Mouse (Mus musculus) A20 (cell line): Measurements from ENCODE around the gene Enox1.

Source experiments
- DNase-seq: peaks from one replicate; pipeline ENCODE4 v3.0.0-alpha.2; 2011; ENCODE audit warnings: low read depth, low spot score

The Enox1 gene

DNA sequence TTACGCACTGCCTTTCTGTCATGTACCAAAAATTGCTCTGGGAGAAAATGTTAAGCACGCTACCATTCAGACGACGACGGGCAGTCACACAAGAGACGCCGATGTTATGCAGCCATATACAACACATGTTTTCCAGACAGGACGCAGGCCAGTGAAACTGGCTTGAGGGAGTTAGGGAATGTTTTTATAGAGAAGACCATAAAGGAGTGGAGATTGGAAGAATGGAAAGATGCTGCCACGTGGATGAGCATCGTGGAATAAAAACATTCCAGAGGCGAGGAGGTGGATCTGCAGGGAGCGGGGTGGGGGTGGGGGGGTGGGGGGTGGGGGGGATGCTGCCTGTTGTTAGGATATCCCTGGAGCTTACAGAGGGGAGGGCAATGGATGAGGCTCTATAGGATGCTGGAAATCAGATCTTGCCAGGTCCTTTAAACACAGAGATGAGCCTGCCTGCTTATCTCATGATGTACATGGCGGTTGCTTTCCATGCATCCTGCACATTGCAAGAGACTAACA lies 116.4 kb downstream of the Enox1 start:
- DNase-seq, result no peak

DNA sequence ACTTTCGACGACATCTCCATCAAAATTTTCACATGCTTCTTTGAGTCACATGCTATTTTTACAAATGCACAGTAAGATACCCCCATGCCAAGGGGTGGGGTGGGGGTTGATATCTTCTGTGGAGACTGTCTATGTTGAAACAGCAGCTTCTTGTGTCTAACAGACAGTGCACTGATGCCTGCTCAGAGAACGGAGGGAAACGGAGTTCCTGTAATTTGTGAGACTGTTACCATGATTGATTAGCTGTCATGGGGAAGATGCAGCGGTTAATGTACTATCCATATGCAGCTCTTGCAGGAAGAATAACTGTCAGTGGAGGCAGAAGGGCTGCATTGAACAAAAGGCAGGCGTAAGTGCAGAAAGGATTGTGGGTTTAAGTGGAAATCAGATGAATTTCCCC lies 117.2 kb downstream of the Enox1 start:
- DNase-seq, result no peak

GRCm38 (mm10) chr14:77275607-77276006 lies 119.0 kb downstream of the Enox1 start:
- DNase-seq, result no peak

- no peak for DNase-seq
These were observed 122.6 kb downstream of the Enox1 start for GRCm38 (mm10) chr14:77279143-77279542.

DNA sequence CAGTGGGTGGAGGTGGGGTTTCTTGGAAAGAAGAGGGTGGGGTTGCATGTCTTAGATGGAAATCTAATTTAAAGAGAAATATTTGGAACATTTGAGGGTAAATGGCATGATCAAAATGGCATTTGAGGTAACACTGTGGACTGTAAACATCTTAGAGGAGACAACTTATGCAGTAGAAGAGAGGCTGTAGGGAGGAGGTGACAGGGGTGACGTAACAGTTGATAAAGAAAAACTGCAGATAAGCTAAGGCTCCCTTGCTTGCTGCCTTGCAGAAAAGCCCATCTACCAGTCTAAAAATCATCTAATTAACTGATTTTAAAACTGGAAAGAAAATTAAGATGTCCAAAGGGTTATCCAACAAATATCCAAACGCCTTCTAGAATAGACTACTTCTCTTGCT lies 123.9 kb downstream of the Enox1 start:
- no peak for DNase-seq

DNA sequence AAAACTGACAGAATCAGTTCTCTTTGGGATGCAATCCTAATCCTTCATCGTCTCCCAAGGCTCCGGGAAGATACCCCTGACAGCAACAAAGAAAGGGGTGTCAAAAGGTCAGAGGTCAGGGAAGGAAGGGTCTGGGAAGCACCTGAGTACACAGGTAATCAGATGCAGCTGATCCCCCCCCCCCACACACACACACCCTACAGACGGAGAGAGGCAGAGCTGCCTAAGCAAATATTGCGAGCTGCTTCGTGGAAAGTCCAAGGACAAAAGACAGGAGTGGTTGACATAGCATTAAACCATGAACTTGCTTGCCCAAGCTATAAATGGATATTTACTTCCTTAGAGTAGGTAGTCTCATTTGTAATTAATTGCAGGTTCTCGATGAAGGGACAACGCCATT lies 124.3 kb downstream of the Enox1 start:
- no peak for DNase-seq

DNA sequence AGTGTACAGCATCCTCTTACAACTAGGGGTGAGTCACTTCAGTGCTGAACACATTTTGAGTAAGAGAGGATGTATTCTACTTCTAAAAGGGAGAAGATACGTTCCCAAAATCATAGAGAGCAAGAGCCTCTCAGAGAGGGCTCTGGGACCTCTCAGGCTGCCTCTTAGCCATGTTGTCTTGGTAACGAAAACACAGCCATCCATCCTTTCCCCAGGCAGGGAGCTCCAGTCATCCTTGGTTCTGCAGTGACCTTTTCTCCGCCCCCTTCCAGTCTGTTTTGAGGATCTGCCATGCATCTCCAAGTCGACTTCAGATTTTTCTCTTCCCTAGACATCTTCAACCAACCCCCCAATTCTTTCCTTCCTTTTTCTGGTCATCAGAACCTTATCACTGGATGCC lies 127.4 kb downstream of the Enox1 start:
- no peak for DNase-seq

DNA sequence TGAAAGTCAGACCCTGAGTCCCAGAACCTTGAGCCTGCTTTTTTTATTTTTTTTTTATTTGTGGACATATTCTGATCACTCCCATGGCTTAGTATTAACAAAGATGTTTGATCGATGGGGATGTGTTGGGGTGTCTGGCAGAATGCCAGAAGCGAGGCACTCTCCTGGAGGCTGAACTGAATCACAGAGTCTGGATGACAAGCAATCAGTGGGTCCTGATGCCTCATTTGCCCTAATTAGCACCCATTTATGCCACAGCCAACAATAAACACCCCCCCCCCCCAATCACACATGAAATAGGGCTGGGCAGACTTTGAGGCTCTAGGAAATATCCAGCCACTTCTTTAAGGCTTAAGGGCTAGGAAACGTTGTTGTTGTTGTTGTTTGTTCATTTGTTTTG lies 128.9 kb downstream of the Enox1 start:
- no peak for DNase-seq

GRCm38 (mm10) chr14:77291756-77292155 lies 135.2 kb downstream of the Enox1 start:
- DNase-seq, result no peak

DNA sequence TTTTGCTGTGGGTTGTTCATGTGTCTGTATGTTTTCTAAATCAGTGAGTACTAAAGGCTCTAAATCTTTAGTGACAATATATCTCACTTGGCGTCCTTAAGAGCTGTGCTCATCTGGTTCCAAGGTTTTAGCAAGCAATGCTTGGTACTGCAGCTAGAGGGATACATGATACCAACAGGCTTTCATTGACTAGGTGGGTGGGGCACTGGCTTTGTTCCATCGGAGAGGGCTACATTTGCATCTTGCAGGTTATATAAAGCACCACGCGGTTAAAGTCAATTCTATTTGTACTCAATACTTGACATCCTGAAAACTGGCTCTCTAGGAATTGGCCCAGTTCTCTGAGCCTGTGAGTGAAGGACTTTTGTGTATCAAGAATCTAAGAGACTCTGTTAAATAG lies 140.5 kb downstream of the Enox1 start:
- no peak for DNase-seq

DNA sequence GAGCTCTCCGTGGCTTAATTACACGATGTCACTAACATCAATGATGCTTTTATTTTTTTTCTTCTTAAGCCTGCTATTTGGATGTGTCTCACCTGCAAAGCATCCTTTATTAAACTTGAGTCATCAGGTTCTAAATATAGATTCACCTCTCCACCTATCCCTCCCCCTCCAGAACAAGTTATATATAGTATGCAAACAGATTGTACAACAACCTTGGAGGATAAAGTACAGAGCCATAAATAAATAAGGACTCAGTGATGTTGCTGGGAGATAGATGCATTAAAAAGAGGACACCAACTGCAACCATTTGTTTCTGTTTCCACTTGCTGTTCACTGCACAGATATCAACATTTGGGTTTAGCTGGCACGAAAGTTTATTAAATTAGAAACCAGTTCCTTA lies 141.8 kb downstream of the Enox1 start:
- no peak for DNase-seq

DNA sequence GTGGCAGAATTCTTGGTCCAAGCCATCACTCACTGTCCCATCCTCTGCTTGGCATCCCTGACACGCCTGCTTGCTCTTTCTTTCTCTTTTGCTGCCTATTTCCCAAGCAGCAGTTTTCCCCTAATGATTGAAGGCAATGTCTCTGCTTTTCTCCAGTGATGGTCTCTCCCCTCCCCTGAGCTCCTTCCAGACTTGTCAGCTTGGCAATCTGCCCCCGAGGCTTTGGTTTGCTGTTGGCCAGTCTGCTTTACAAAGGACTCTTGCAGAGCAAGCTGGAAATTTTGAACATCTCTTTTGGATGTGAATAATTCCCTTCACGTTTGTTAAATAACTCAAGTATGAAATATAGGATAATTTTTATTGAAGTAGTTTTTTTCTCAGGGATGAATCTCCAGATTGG lies 153.0 kb downstream of the Enox1 start:
- DNase-seq, result no peak

DNA sequence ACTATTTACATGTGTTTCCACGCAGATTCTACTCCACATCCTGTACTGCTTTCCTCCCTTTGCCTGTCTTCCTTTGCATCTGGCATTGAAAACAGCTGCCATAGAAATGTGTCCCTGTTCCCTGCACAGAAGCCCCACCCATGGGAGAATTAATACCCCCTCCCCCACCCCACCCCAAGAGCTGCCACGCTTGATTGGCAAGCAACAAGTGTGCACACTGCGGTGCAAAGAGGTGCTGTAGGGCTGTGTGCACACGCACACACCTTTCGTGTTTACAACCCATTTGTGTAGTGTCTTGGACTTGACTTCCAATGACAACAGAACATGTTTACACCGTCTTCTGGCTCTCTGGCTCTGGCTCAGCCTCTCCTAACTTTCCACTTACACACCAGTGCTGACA lies 154.9 kb downstream of the Enox1 start:
- DNase-seq, result no peak

- no peak for DNase-seq
These were observed 162.8 kb downstream of the Enox1 start for GRCm38 (mm10) chr14:77319396-77319795.

DNA sequence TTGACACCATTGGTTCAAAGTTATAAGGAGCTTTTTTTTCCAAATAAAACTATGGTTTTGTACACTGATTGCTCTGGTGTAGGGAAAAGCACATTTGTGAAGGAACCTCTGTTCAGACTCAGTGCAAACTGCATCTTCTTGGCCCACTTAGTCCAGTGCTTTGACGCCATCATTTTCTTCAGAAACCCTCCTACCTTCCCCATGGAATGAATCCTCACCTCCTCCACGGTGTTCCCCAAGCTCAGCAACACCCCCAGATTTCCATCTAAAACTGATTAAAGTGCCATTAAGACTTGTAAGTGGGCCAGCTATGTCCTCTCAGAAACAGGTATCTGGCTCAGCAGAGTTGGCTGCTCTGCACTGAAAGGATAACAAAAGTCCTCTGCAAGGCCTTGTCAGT lies 167.8 kb downstream of the Enox1 start:
- DNase-seq, result no peak

GRCm38 (mm10) chr14:77327693-77328092 lies 171.1 kb downstream of the Enox1 start:
- DNase-seq, result no peak

DNA sequence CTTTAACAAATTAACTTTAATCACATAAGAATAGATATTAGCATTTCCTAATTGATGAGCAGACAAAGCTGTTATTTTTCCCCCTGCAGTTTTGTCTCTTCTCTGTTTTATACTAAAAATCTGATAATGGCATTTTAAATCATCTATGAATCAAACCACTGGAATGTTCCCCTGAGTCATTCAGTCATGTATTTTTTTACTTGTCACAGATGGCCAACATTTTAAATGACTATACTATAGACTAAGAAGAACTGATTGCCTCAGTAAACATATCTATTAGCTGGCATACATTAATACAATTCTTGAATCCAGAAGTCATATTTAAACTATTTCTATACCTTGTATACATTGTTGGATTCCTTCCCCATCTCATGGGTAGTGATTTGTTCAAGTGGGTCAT lies 173.2 kb downstream of the Enox1 start:
- DNase-seq, result no peak

DNA sequence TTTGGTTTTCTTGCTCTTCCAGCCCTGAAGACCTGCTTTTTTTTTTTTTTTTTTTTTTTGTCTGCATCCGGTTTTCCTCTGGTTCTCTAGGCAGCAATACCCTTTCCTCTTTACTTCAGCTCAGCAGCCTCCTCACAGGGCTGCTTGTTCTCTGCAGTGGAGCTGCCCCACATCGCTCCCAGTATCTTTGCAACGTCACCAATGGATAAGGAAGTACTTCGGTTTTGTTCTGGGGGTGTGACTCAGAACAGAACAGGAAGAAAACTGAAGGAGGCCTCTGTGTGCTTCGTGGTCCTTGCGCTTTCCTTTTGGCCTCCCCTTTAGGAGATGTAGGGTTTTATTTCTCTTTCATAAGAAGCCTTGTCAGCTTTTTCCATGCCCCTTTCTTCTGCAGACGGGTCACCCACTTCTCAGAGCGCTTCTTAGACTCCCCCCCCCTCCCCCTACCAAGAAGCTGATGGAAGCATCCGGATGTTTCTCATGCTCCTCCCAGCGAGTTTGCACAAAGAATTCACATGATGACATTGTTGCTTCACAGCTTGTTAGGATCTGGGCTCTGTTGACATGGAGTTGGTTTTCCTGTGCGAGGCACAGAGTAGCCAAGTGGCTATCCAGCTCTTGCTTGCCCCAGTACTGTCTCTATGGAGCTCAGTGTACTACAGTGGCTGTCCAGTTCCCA lies 187.2 kb downstream of the Enox1 start:
- no peak for DNase-seq

DNA sequence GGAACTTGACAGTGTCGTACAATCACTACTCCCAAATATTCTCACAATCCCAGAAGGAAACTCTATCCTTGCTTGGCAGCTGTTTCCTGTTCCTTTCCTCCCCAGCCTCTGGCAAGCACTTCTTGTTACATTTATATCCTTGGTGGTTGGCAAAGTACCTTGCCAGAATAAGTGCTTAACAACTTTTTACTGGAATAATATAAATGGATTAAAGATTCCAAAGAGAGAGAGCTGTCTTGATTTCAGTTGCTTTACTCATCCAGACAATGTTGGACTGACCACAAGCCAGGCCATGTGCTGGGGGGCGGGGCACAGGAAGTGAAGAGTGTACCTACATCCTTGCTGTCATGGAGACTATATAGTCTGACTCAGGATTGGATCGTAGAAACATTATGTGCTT lies 189.7 kb downstream of the Enox1 start:
- DNase-seq, result no peak

- DNase-seq, result no peak
These were observed 195.3 kb downstream of the Enox1 start for GRCm38 (mm10) chr14:77351803-77352352.

- DNase-seq, result no peak
These were observed 206.1 kb downstream of the Enox1 start for GRCm38 (mm10) chr14:77362662-77363061.

GRCm38 (mm10) chr14:77368411-77368810 lies 211.8 kb downstream of the Enox1 start:
- DNase-seq, result no peak

DNA sequence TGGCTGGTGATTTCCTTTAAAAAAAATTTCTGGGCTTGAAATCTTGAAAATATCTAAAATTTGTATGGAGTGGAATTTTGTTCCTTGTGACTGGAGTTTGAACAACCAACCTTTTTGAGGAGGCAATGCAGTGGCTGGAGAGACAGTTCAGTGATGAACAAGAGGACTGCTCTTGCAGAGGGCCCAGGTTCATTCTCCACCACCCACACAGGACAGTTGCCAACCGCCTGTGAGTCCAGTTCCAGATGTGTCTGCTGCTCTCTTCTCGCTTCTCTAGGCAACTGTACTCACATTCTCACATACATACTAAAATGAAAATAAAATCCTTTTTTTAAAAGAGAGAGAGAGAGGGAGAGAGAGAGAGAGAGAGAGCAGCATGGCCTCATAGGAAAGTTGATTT lies 212.5 kb downstream of the Enox1 start:
- DNase-seq, result no peak

- no peak for DNase-seq
These were observed 214.0 kb downstream of the Enox1 start for GRCm38 (mm10) chr14:77370521-77370920.
